Mouse (Mus musculus) ovary, postnatal 36 days (tissue): ENCODE measurements around the gene Hoxb6.
A peak's percentile ranks its signal among the peaks of the same experiment; 100 is the strongest.

Source experiments
- DNase-seq: peaks from one replicate; pipeline ENCODE4 v3.0.0; 2022; ENCODE audit warnings: low spot score, mixed read lengths

Hoxb6 gene

GRCm38 (mm10) chr11:96316696-96317607, 24.7 kb downstream of the Hoxb6 start:
- DNase-seq = no peak

DNA sequence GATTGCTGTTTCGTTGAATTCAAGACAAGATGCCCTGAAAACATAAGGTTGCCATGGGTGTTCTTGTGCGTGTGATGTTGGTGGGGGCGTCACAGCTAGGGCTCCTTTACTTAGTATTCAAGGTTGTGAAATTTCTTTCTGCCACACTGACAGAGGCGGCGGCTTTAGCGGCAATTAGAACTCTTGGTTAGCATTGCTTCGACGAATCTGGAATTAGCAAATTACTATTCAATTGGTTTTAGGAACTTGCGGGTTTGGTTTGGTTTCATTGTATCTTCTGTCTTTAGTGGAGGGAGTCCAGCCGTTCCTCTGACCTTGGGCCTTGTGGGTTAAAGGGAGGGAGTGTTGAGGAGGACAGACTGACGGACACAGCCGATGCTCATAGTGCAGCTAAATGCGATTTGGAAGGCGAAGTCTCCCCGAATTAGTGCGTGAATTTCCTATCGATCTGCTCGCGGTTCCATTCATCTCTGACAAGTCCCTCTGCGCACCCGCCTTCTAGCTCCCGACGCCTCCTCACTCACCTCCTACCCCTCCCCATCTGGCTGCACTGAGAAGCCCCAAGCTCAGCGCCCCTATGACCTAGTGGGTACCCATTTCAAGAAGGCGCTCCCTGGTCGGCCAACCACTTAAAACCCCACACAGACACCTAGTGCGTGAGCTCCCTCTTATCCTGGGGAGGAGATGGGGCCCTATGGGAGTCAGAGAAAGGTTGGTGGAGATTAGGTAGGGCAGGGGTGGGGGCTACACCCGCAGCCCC, 25.5 kb downstream of the Hoxb6 start, which contains the start of gene Hoxb4:
TSS of gene Hoxb4 (plus strand) at position 660 of the 760 bp plus-strand sequence.
- no peak for DNase-seq

DNA sequence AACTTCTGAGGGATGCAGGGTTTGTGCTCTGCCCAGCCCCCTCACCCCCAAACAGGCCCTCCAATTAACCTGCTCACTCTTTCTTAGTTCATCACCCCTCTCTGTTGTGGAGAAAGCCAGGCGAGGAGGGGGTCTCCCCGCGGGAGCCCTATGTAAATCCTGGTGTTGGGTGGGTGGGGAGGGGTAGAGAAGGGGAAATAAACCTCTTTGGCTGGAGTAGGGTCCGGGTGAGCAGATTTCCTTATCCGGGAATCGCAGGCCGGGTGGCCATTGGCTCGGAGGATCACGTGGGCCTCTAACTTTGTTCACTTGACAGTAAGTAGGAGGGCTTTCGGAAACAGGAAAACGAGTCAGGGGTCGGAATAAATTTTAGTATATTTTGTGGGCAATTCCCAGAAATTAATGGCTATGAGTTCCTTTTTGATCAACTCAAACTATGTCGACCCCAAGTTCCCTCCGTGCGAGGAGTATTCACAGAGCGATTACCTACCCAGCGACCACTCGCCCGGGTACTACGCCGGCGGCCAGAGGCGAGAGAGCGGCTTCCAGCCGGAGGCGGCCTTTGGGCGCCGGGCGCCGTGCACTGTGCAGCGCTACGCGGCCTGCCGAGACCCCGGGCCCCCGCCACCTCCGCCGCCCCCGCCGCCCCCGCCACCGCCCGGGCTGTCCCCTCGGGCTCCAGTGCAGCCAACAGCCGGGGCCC, 26.2 kb downstream of the Hoxb6 start:
- peak; percentile 55 for DNase-seq

- no peak for DNase-seq
These were observed 27.0 kb downstream of the Hoxb6 start for GRCm38 (mm10) chr11:96319071-96319902.

DNA sequence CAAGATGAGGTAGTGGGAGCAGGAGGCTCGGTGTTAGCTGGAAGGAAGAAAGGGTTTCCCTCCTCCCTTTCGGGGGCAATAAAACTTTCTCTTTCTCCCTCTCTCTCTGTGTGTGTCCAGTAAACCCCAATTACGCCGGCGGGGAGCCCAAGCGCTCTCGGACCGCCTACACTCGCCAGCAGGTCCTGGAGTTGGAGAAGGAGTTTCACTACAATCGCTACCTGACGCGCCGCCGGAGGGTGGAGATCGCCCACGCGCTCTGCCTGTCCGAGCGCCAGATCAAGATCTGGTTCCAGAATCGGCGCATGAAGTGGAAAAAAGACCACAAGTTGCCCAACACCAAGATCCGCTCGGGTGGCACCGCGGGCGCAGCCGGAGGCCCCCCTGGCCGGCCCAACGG, 27.6 kb downstream of the Hoxb6 start:
- no peak for DNase-seq

DNA sequence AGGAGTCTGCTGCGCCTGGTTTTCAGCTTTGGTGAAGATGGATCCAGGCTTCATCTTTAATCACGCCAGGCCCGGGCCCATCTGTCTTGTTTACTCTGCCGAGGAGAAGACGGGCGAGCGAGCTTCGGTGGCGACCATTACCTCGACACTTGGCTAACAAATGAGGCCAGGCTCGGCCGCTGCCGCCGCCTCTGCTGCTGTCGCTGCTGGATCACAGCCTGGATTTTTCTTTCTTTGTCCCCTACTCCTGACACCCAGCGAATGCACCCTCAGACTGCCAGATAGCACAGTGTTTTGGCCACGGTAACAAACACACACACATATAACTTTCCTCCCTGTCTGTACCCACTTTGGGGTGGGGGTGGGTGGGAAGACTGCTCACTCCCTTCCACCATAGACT, 28.4 kb downstream of the Hoxb6 start:
- DNase-seq = no peak

DNA sequence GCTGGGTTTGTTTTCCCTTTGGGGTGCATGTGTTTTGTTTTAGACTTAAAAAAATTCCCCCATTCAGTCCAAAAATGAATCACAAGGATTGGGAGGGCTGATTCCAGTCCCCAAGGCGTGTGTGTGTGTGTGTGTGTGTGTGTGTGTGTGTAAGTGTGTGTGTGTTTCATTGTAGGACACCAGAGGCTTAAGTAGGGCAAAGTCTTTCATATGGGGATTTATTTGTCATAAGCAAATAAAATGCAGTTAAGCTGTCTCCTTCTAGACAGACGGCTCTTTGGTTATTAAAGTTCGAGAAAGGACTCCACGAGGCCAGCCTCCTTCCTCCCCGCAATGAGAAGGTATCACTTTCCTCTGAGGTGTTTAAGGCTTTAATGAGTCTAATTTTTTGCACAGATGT, 29.6 kb downstream of the Hoxb6 start:
- no peak for DNase-seq

- DNase-seq = no peak
These were observed 30.5 kb downstream of the Hoxb6 start for GRCm38 (mm10) chr11:96322738-96323137.

DNA sequence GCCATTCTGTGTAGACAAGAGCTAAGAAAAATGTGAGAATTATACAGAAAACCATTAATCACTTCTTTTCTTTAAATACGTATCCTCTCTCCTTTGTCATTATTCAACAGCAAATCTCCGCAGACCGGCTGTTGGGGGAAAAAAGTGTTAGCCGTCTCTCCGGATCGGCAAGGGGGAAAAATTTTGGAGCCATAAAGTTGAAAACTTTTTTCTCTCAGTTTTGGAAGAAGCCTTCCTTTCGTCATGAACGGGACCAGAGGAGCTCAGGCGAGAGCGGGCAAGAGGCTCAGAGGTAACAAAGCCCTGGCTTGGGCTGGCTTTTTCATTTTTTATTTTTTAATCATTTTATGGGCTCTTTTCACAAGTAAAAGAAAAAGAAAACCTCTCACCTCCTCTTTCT, 30.9 kb downstream of the Hoxb6 start, which contains the start of gene Hoxb3:
TSS of gene Hoxb3 (plus strand) at position 173 of the 400 bp plus-strand sequence.
- no peak for DNase-seq

- no peak for DNase-seq
These were observed 31.8 kb downstream of the Hoxb6 start for GRCm38 (mm10) chr11:96324125-96324524.

- no peak for DNase-seq
These were observed 32.7 kb downstream of the Hoxb6 start for GRCm38 (mm10) chr11:96324965-96325364.

- DNase-seq = no peak
These were observed 33.5 kb downstream of the Hoxb6 start for GRCm38 (mm10) chr11:96325747-96326212.

DNA sequence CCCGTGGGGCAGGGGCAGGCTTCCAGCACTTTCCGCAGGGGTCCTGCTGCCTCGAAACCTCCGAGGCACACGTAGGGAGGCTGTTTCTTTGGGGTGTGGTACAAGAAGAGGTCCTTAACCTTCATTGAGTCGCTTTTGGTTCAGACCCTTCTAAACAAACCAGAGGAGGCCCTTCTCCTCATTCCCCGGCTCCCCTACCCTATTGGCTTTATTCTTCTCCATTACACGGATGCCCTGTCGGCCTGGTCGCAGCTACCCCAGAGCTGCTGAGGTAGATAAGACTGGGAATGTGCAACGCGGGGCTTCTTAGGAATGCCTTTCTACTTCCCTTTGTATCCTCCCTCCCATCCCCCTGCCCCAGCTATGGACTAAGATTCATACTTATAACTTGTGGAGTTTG, 34.4 kb downstream of the Hoxb6 start:
- no peak for DNase-seq

DNA sequence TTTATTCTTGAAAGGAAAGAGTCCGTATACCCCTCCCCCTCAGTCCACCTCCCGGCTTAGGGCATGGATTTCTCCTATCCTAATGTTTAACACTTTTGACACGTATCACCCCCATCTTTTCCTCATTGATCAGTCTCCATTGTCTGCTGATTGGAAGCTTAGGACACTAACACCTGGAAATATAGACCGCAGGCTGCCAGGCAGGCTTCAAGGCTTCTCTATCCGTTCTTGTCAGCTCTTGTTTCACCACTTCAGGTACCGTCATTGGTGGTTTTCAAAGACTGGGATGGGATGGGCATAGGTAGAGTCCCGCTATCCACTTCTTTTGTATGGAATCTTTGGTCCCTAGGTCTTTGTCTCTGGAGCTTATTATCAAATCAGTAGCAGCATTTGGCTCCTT, 34.8 kb downstream of the Hoxb6 start:
- DNase-seq = no peak

DNA sequence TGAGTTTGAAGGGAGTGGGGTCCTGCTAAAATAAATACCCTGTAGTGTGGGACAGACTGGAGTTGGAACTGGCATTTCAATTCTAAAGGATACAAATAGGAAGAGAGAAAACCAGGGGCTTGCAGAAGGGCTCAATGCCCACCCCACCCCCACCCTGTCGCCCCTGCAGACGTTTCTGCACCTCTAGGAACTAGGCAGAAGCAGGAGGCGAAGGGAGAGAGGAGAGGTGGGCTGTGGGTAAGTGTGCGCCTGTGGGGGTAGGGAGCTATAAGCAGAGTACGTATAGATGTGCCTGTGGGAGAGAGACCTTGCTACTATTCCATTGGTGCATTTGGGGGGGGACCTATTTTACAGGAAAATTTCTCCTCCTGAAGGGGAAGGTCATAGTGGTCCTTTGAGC, 35.5 kb downstream of the Hoxb6 start:
- no peak for DNase-seq

- no peak for DNase-seq
These were observed 36.3 kb downstream of the Hoxb6 start for GRCm38 (mm10) chr11:96328605-96329004.

DNA sequence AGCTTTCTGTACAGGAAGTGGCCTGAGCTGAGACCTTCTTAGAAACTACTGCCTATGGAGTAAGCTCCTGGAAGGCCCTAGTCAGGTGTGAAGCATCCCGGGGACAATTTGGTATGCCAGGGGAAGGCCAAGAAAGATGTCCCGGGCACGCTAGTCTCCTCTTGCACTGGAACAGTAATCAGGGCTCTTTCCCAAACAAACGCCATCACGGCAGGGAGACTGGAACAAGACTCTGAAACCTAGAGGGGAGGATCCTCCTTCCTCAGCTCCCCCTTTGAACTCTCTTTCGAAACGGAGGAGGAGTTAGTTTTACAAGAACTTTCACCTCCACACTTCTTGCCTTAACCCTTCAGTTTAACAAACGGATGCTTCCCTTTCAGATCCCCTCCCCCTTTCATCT, 39.8 kb downstream of the Hoxb6 start:
- DNase-seq = no peak

DNA sequence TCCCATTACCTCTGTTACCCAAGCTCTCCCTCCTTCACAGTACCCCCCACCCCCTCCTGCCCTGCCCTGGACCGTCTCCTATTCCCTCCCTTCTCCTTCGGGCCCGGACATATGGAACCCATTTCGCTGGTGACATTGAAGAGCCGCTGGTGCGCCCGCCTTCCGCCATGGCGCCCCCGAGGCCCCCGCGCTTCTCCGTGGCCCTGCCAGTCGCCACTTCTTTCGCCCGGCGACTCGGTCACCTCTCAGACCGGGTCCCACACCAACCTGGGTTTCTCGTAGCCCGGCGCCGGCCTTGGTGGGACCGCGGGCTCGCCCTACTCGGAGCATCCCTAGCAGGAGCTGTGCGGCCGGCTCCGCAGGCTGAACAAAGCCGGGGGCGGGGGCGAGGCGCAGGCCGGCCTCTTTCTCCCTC, 40.3 kb downstream of the Hoxb6 start:
- no peak for DNase-seq

- no peak for DNase-seq
These were observed 41.1 kb downstream of the Hoxb6 start for GRCm38 (mm10) chr11:96333241-96334001.

DNA sequence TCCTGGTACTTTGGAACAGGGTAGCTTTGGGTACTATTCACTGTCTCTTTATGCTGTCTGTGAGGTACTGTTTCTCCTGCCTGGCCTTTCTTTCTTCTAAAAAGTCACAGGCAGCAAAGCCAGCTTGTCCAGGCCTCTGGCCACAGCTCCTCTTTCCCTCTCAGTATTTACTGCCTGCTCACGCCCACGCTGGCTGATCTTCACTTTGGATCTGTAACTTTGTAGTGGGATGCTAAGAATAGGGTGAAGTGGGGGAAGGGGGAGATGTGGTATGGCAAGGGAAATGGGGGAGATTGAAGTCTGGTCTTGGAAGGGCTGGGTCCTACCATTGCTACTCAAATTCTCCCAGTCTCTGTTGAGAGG, 41.7 kb downstream of the Hoxb6 start:
- no peak for DNase-seq

DNA sequence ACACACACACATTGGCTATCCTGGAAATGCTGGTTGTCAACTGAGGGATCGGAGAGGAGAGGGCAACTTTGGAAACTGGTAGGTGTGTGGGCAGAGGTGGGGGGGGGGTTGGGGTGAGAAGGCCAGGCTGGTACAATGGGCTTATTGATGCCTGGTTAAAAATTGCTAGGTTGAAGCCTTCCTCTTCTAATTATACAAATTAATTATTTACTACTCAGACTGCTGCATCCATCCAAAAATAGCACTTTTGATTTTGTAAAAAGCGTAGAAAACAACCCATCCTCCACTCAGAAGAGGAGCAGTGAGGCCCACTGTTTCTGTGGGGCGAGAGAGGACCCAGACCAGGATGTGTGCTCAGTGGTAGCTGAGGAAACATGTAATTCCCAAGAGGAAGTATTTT, 42.7 kb downstream of the Hoxb6 start:
- DNase-seq = no peak
